Mouse (Mus musculus): Measurements from ENCODE around the gene Medag. TPM values are rescaled to one million over a fixed set of nuclear protein-coding genes. Genes with fewer than 3 reads are reported as not detected.
A peak's percentile ranks its signal among the peaks of the same experiment; 100 is the strongest.

Gene Medag
- polyA plus RNA-seq, 1 experiment from 2014 or later = 0.44 TPM

DNA sequence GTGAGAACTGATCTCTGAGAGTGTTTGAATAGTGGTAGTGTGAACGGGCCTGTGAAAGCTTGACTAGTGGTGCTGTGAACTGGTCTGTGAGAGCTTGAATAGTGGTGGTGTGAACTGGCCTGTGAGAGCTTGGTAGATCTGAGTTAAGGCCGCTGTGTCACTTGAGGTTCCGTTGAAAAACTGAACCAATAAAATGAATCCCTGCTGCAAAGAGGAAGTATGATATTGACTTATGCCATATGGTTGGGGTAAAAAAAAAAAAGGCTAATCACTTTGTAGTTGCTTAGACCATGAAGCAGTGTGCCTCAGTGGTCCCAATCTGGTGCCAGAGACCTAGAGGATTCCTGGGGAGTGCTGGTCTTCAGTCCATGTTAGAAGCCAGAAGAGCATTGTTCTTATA, 2.0 kb upstream of the Medag start:
- ATAC-seq (ENCODE audit: insufficient number of reproducible peaks, insufficient read depth, low FRiP score, low TSS enrichment, low read depth) = no peak
- no peak overlapping the region for H3K27ac ChIP-seq
- H3K9me3 ChIP-seq = peaks cover 8% of the 10 kb centered on the region; the same call in 1 of the 2 replicates
- no peak overlapping the region for H3K4me2 ChIP-seq
- H3K27me3 ChIP-seq = peaks cover 31% of the 10 kb centered on the region
- H3K36me3 ChIP-seq = no peaks in the 10 kb centered on the region
- H3K4me3 ChIP-seq (replicated peaks) = no peak overlapping the region
- 89% methylated on average over 3 of the region's 3 CpGs for WGBS
- peaks cover 14% of the 10 kb centered on the region for H3K4me1 ChIP-seq (replicated peaks)
- H3K9ac ChIP-seq (replicated peaks) = no peak overlapping the region

- ATAC-seq (ENCODE audit: insufficient number of reproducible peaks, insufficient read depth, low FRiP score, low TSS enrichment, low read depth) = no peak
- 38% methylated on average over 11 of the region's 11 CpGs for WGBS
- H3K9ac ChIP-seq (replicated peaks) = peak overlapping the region; percentile 52
- H3K4me3 ChIP-seq (replicated peaks) = peak overlapping the region; percentile 38
- peak overlapping the region; percentile 72 for H3K4me2 ChIP-seq
- H3K36me3 ChIP-seq = no peaks in the 10 kb centered on the region
- peaks cover 31% of the 10 kb centered on the region for H3K27me3 ChIP-seq
- H3K9me3 ChIP-seq = 0 out of 2 replicates have a peak, but pooled peaks cover 5% of the 10 kb centered on the region
- H3K27ac ChIP-seq = no peak overlapping the region
- peaks cover 14% of the 10 kb centered on the region for H3K4me1 ChIP-seq (replicated peaks)
Observed at GRCm38 (mm10) chr5:149412194-149412575, 636 bp downstream of the Medag start.

- H3K4me2 ChIP-seq = no peak overlapping the region
- H3K9ac ChIP-seq (replicated peaks) = no peak overlapping the region
- H3K9me3 ChIP-seq = 0 out of 2 replicates have a peak, but pooled peaks cover 1% of the 10 kb centered on the region
- no peaks in the 10 kb centered on the region for H3K36me3 ChIP-seq
- H3K4me3 ChIP-seq (replicated peaks) = no peak overlapping the region
- H3K27ac ChIP-seq = no peak overlapping the region
- peaks cover 31% of the 10 kb centered on the region for H3K27me3 ChIP-seq
- WGBS = 91% methylated on average over 10 of the region's 10 CpGs
- peaks cover 14% of the 10 kb centered on the region for H3K4me1 ChIP-seq (replicated peaks)
- ATAC-seq (ENCODE audit: insufficient number of reproducible peaks, insufficient read depth, low FRiP score, low TSS enrichment, low read depth) = no peak
Observed at GRCm38 (mm10) chr5:149412671-149413070, 1.1 kb downstream of the Medag start.

DNA sequence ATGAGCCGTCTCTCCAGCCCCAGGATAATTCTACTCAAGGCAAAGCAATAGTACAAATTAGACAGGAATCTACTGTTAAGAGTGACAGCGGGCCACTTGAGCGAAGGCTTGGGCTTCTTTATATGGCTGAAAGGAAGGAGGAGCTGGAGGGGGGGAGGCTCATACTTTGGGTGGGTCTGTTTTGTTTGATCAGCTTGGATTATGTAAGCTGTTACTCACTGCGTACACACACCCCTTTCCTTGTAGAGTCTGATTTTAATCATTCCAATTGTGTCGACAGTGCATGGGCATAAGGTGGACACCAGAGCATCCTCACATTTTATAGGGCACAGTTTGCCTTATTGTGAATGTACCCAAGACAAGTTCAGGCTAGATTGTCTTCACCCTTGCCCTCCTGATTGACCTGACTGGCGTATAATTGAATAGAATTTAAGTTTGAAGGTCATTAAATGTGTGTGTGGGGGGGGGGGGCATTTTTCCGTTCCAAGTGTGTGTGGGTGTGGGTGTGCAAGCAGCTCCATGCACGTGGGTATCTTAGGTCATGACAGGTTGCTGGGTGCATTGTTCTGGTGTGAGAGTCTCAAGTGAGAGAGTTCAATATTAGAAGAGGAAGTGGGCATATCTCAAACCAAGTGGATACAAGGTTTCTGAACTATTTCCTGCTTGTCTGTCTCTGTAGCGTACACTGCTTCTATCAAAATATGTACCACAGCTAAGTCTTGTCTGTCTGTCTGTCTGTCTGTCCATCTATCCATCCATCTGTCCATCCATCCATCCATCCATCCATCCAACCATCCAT, 3.0 kb downstream of the Medag start:
- Histone ChIP-seq H3K36me3 (no peaks in the 10 kb centered on the region), H3K4me2 (no peak overlapping the region), H3K27me3 (peaks cover 31% of the 10 kb centered on the region), H3K9ac (replicated peaks) (no peak overlapping the region), H3K9me3 (no peaks in the 10 kb centered on the region), H3K27ac (no peak overlapping the region), H3K4me1 (replicated peaks) (peaks cover 14% of the 10 kb centered on the region), H3K4me3 (replicated peaks) (no peak overlapping the region)
- 81% methylated on average over 9 of the region's 9 CpGs for WGBS
- no peak for ATAC-seq (ENCODE audit: insufficient number of reproducible peaks, insufficient read depth, low FRiP score, low TSS enrichment, low read depth)

DNA sequence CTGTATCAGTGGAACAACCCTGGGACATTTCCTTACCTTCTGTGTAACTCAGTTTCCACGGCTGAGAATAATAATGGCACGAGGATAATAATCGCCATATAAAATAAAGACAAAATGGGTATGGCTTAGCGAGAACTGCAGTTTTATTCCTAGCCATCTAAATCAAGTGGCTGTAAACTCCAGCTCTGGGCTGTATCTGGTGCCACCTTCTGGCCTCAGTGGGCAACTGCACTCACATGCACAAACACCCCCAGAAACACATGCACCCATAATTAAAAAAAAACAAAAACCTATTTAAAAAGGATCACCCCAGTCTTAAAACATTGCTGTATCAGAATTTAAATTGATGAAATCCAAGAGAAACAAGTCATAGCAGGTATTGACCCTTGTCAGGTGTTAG, 5.8 kb downstream of the Medag start:
- Histone ChIP-seq H3K9ac (replicated peaks) (no peak overlapping the region), H3K4me1 (replicated peaks) (no peaks in the 10 kb centered on the region), H3K36me3 (no peaks in the 10 kb centered on the region), H3K27ac (no peak overlapping the region), H3K4me2 (no peak overlapping the region), H3K4me3 (replicated peaks) (no peak overlapping the region), H3K27me3 (peaks cover 16% of the 10 kb centered on the region), H3K9me3 (no peaks in the 10 kb centered on the region)
- ATAC-seq (ENCODE audit: insufficient number of reproducible peaks, insufficient read depth, low FRiP score, low TSS enrichment, low read depth) = no peak
- WGBS = 92% methylated on average over 4 of the region's 4 CpGs

GRCm38 (mm10) chr5:149426525-149426924, 15.0 kb downstream of the Medag start:
- H3K27me3 ChIP-seq = no peaks in the 10 kb centered on the region
- H3K4me2 ChIP-seq = no peak overlapping the region
- no peak overlapping the region for H3K9ac ChIP-seq (replicated peaks)
- no peak overlapping the region for H3K4me3 ChIP-seq (replicated peaks)
- no peaks in the 10 kb centered on the region for H3K36me3 ChIP-seq
- no peak for ATAC-seq (ENCODE audit: insufficient number of reproducible peaks, insufficient read depth, low FRiP score, low TSS enrichment, low read depth)
- H3K9me3 ChIP-seq = no peaks in the 10 kb centered on the region
- peaks cover 18% of the 10 kb centered on the region for H3K4me1 ChIP-seq (replicated peaks)
- 89% methylated on average over 3 of the region's 3 CpGs for WGBS
- H3K27ac ChIP-seq = no peak overlapping the region

- no peak overlapping the region for H3K27ac ChIP-seq
- no peaks in the 10 kb centered on the region for H3K27me3 ChIP-seq
- no peak for ATAC-seq (ENCODE audit: insufficient number of reproducible peaks, insufficient read depth, low FRiP score, low TSS enrichment, low read depth)
- H3K9me3 ChIP-seq = no peaks in the 10 kb centered on the region
- 84% methylated on average over 8 of the region's 8 CpGs for WGBS
- H3K4me1 ChIP-seq (replicated peaks) = peaks cover 18% of the 10 kb centered on the region
- no peak overlapping the region for H3K4me3 ChIP-seq (replicated peaks)
- no peak overlapping the region for H3K4me2 ChIP-seq
- no peak overlapping the region for H3K9ac ChIP-seq (replicated peaks)
- no peaks in the 10 kb centered on the region for H3K36me3 ChIP-seq
Observed at GRCm38 (mm10) chr5:149427277-149428060, 15.9 kb downstream of the Medag start.

DNA sequence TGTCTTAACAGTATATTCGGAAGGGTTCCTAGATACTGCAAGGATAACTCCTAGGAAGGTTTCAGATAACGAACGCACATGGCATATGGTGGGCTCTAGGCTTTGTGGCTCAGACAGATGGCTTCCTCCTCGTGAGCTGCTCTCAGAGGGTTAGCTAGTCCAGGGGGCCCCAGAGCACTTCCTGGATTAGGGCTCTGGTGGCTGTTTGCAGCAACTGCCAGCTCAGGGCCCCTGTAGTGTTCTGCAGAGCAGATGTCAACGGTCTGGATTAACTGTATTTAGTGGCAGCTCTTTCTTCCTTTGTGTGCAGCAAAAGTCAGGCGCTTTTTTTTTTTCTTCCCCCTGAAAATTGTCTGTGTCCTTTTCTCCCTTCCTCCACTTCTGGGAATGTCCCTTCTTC, 16.8 kb downstream of the Medag start:
- no peaks in the 10 kb centered on the region for H3K9me3 ChIP-seq
- ATAC-seq (ENCODE audit: insufficient number of reproducible peaks, insufficient read depth, low FRiP score, low TSS enrichment, low read depth) = peak; percentile 83
- H3K27ac ChIP-seq = peak overlapping the region; percentile 86
- H3K36me3 ChIP-seq = no peaks in the 10 kb centered on the region
- WGBS = 12% methylated on average over 6 of the region's 6 CpGs
- H3K4me2 ChIP-seq = peak overlapping the region; percentile 34
- peak overlapping the region; percentile 31; the same call in 1 of the 2 replicates for H3K9ac ChIP-seq (replicated peaks)
- H3K4me3 ChIP-seq (replicated peaks) = no peak overlapping the region
- H3K4me1 ChIP-seq (replicated peaks) = peaks cover 18% of the 10 kb centered on the region
- no peaks in the 10 kb centered on the region for H3K27me3 ChIP-seq

- H3K9ac ChIP-seq (replicated peaks) = no peak overlapping the region
- H3K4me2 ChIP-seq = peak overlapping the region; percentile 34
- no peak overlapping the region for H3K4me3 ChIP-seq (replicated peaks)
- peak overlapping the region; percentile 86 for H3K27ac ChIP-seq
- 48% methylated on average over 2 of the region's 2 CpGs for WGBS
- H3K9me3 ChIP-seq = no peaks in the 10 kb centered on the region
- no peaks in the 10 kb centered on the region for H3K36me3 ChIP-seq
- H3K27me3 ChIP-seq = no peaks in the 10 kb centered on the region
- peak; percentile 65; the same call in 1 of the 2 replicates for ATAC-seq (ENCODE audit: insufficient number of reproducible peaks, insufficient read depth, low FRiP score, low TSS enrichment, low read depth)
- peaks cover 20% of the 10 kb centered on the region for H3K4me1 ChIP-seq (replicated peaks)
Observed at GRCm38 (mm10) chr5:149428810-149429255, 17.3 kb downstream of the Medag start.

- H3K4me1 ChIP-seq (replicated peaks) = peaks cover 27% of the 10 kb centered on the region
- no peak overlapping the region for H3K4me2 ChIP-seq
- no peaks in the 10 kb centered on the region for H3K27me3 ChIP-seq
- no peaks in the 10 kb centered on the region for H3K9me3 ChIP-seq
- H3K9ac ChIP-seq (replicated peaks) = no peak overlapping the region
- WGBS = 89% methylated on average over 4 of the region's 4 CpGs
- ATAC-seq (ENCODE audit: insufficient number of reproducible peaks, insufficient read depth, low FRiP score, low TSS enrichment, low read depth) = no peak
- H3K27ac ChIP-seq = peak overlapping the region; percentile 86; the same call in 1 of the 2 replicates
- no peaks in the 10 kb centered on the region for H3K36me3 ChIP-seq
- H3K4me3 ChIP-seq (replicated peaks) = no peak overlapping the region
Observed at GRCm38 (mm10) chr5:149429541-149429940, 18.0 kb downstream of the Medag start.

GRCm38 (mm10) chr5:149430943-149431342, 19.4 kb downstream of the Medag start:
- Histone ChIP-seq H3K27ac (no peak overlapping the region), H3K9me3 (no peaks in the 10 kb centered on the region), H3K4me1 (replicated peaks) (peaks cover 28% of the 10 kb centered on the region), H3K9ac (replicated peaks) (no peak overlapping the region), H3K4me2 (no peak overlapping the region), H3K27me3 (no peaks in the 10 kb centered on the region), H3K36me3 (no peaks in the 10 kb centered on the region), H3K4me3 (replicated peaks) (no peak overlapping the region)
- 86% methylated on average over 3 of the region's 3 CpGs for WGBS
- ATAC-seq (ENCODE audit: insufficient number of reproducible peaks, insufficient read depth, low FRiP score, low TSS enrichment, low read depth) = no peak

All from limb, embryonic 12.5 days (tissue).